Mouse (Mus musculus): ENCODE results near the gene Robo3.

Gene Robo3

GRCm38 (mm10) chr9:37430582-37430981 is 2.5 kb downstream of the Robo3 start:
- peak; percentile 91 for DNase-seq (ENCODE audit: low read depth)

- DNase-seq (ENCODE audit: low read depth) = no peak
Observed at GRCm38 (mm10) chr9:37429326-37429725, 3.7 kb downstream of the Robo3 start.

- no peak for DNase-seq (ENCODE audit: low read depth)
Observed at GRCm38 (mm10) chr9:37421239-37421638, 11.8 kb downstream of the Robo3 start.

GRCm38 (mm10) chr9:37420676-37421075 is 12.4 kb downstream of the Robo3 start:
- peak; percentile 82 for DNase-seq (ENCODE audit: low read depth)

GRCm38 (mm10) chr9:37418791-37419190 is 14.3 kb downstream of the Robo3 start:
- no peak for DNase-seq (ENCODE audit: low read depth)

- no peak for DNase-seq (ENCODE audit: low read depth)
Observed at GRCm38 (mm10) chr9:37414666-37415065, 18.4 kb downstream of the Robo3 start.

- no peak for DNase-seq (ENCODE audit: low read depth)
Observed at GRCm38 (mm10) chr9:37412989-37413388, 20.1 kb downstream of the Robo3 start.

GRCm38 (mm10) chr9:37409698-37410445 is 23.2 kb downstream of the Robo3 start:
- DNase-seq (ENCODE audit: low read depth) = no peak

- DNase-seq (ENCODE audit: low read depth) = no peak
Observed at GRCm38 (mm10) chr9:37407850-37408502, 25.1 kb downstream of the Robo3 start.

- no peak for DNase-seq (ENCODE audit: low read depth)
Observed at GRCm38 (mm10) chr9:37406372-37406771, 26.7 kb downstream of the Robo3 start.

GRCm38 (mm10) chr9:37403011-37403410 is 30.0 kb downstream of the Robo3 start:
- no peak for DNase-seq (ENCODE audit: low read depth)

GRCm38 (mm10) chr9:37402501-37402900 is 30.5 kb downstream of the Robo3 start:
- DNase-seq (ENCODE audit: low read depth) = no peak

GRCm38 (mm10) chr9:37401802-37402201 is 31.2 kb downstream of the Robo3 start, which contains the start of gene Robo4:
TSS of gene Robo4 (plus strand) at chr9:37401897.
- DNase-seq (ENCODE audit: low read depth) = no peak

GRCm38 (mm10) chr9:37400585-37400984 is 32.5 kb downstream of the Robo3 start:
- no peak for DNase-seq (ENCODE audit: low read depth)

- no peak for DNase-seq (ENCODE audit: low read depth)
Observed at GRCm38 (mm10) chr9:37393482-37394131, 39.4 kb downstream of the Robo3 start.

GRCm38 (mm10) chr9:37392071-37392470 is 41.0 kb downstream of the Robo3 start:
- no peak for DNase-seq (ENCODE audit: low read depth)

GRCm38 (mm10) chr9:37390891-37391290 is 42.2 kb downstream of the Robo3 start:
- no peak for DNase-seq (ENCODE audit: low read depth)

- no peak for DNase-seq (ENCODE audit: low read depth)
Observed at GRCm38 (mm10) chr9:37384284-37385182, 48.5 kb downstream of the Robo3 start.

- no peak for DNase-seq (ENCODE audit: low read depth)
Observed at GRCm38 (mm10) chr9:37383161-37383560, 49.9 kb downstream of the Robo3 start.

- DNase-seq (ENCODE audit: low read depth) = no peak
Observed at GRCm38 (mm10) chr9:37375718-37376117, 57.3 kb downstream of the Robo3 start.

- no peak for DNase-seq (ENCODE audit: low read depth)
Observed at GRCm38 (mm10) chr9:37371232-37371801, 61.7 kb downstream of the Robo3 start.

- DNase-seq (ENCODE audit: low read depth) = no peak
Observed at GRCm38 (mm10) chr9:37368860-37369259, 64.2 kb downstream of the Robo3 start.

Measured in c-Kit-positive CD71-negative TER-119-negative erythroid progenitor cells, embryonic 14.5 days (primary cell).